Mouse (Mus musculus) thymus, postnatal 25 days (tissue): Measurements from ENCODE around the gene Ralgapb.
A peak's percentile ranks its signal among the peaks of the same experiment; 100 is the strongest.

ENCODE experiments used
- DNase-seq: peaks from one replicate; pipeline ENCODE4 v3.0.0; 2022

Ralgapb gene

DNA sequence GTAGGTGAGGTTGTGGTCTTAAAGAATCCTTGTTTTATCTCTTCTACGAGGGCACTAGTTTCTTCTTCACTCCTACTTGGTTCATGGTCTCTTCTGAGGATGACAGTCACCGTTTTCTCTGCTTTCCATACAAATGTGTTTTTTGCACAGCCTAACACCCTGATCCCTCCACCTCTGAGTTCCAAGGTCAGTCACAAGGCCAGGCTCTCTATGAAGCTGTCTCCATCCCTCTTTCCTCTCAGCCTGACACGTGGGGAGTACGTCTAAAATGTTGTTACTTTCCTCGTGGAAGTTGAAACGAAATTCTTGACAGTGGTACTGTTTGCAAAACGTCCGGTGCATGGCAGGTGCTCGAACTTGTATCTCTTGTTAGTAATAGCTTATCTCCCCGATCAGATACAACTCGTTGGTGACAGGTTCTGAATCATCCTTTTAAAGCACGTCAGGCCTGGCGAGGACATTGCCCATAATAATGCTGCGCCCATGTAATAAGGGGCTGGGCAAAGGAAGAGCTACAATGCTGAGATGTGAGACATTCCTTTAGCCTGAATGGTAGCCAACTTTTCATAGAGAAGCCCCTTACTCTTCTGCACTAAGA is 552 bp upstream of the Ralgapb start:
- DNase-seq, result no peak

DNA sequence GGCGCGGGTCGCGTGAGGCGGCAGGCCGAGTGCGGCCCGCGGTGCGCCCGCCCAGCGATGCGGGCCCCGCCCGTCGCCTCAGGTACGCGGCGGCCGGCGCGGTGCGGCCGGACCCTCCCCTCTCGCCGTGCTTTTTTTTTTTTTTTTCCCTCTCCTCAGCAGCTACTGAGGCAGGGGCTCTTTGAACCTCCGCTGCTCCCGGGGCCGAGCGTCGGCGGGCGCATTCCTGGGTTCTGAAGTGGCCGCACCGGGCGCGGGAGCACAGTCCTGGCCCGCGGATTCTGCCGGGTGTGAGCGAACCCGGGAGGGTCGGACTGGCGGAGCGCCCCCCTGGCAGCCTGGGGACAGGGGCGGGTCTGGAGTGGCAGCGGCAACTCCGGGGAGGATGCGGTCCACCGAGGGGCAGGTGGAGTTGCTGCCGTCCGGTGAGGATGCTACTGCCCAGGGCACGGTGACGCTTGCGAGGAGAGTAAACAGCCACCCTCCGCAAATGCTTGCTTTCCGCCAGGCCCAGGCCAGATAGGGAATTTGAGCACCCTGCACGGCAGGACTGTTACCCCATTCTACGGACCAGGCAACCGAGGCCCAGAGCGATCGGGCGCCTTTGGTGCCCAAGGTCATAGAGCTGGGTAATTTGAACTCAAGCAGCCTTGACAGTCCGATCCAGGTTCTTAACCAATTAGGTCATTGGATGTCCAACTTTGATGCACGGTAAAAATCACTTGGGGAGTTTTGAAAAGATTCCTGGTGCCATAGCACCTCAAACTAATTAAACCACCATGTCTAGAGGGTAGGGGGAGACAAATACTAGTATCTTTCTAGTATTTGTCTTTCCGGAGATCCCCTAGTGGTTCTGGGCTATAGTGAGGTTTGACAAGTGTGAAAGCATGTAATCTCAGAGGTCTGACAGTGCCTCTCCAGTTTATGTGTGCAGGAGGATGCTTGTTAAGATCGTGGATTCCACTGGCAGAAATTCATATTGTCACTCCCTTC is 670 bp downstream of the Ralgapb start:
- DNase-seq, result peak; percentile 43

DNA sequence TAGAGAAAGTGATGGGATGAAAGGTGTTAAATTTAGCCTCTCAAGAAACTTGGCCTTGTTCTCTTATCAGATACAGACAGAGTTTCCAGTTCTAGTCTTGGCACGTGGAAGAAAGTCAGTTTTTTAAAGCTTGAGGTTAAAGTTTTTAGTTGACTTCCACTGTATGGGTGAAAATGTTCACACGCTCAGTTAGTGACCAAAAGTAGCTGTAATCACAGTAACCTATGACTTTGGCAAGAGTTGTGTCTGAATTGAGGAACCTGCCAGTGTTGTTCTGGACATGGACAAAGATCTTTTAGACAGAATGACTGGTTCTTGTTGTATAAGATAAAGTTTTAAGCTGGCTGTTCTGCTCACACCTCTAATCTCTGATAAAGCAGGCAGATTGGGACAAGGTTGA is 3.6 kb downstream of the Ralgapb start:
- DNase-seq, result no peak

DNA sequence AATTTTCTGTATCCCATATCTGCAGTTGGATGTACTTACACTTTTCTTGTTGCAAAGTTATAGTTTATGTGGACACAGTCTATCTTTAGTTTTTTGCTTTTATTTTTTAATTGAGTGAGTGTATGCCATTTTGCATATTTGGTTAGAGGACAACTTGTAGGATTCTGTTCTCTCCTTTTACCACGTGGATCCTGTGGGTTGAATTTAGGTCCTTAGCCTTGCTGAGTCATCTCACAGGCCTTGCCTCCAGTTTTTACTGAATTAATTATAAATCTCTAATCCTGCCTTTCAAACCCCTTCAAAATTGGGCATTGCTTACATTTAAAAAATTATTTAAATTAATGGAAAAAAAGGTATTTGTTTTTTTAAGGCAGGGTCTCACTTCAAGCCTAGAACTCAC is 6.2 kb downstream of the Ralgapb start:
- DNase-seq, result no peak

DNA sequence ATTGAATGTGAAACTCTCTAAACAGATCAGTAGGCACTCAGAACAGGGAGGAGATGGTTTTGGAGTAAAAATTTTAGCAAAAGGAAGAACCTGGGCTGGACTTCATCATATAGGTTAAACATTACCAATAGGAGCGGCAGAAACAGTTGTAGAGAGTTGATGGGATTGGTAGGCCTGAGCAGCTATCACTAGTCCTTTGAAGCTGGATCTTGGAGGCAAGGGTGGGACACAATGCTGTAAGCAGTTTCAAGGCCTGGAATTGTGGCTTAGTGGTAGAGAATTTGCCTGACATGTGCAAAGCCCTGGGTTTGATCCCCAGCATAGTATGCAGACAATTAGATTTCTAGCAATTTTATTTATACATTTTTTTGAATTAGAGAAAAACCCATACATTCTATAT is 9.0 kb downstream of the Ralgapb start:
- no peak for DNase-seq

DNA sequence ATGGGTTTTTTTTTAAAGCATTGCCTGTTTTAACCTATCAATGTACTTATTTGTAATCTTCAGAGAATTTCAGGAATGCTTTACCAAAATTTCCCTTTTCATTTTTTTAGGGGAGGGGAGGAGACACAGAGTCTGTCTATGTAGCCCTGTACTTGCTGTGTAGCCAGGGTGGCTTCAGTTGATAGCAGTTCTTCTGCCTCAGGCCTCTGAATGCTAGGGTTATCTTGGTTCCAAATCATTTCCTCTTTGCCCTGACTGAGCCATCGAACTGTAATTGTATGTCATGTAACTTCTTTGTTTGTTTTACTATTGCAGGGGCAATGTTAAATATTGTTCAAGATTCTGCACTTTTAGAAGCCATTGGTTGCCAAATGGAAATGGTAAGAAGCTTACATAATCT is 36.2 kb downstream of the Ralgapb start:
- no peak for DNase-seq

DNA sequence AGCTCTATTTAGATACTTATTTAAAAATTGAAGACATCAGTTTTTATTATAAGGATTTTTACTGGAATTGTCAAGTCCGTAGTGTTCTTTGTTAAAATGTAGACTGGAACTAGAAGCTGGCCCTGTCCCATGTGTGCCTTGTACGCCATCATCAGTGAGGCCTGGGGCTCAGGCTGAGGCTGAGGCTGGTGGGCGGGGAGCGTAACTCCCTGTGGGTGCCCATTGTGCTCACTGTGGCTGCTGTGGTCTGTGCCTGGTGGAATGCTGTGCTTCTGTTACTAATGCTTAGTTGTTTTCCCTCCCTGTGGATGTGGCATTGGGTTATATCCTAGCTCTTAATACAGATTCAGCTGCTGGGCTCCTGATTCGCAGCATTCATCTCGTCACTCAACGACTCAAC is 40.2 kb downstream of the Ralgapb start:
- DNase-seq, result no peak

DNA sequence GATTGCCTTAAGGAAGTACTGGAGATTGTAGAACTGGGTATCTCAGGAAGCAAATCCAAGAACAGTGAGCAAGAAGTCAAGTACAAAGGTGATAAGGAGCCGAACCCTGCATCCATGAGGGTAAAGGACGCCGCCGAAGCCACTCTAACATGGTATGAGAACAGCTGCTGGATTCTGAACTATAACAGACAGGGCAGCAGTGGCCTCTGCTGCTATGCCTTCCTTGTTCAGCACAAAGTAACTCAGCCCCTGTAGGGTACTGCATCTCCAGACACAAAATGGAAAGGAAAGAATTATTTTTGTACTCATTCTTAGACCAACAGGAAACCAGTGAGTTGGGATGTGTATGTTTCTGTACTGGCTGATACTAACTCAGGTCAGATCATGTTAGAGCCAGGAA is 46.8 kb downstream of the Ralgapb start:
- no peak for DNase-seq

DNA sequence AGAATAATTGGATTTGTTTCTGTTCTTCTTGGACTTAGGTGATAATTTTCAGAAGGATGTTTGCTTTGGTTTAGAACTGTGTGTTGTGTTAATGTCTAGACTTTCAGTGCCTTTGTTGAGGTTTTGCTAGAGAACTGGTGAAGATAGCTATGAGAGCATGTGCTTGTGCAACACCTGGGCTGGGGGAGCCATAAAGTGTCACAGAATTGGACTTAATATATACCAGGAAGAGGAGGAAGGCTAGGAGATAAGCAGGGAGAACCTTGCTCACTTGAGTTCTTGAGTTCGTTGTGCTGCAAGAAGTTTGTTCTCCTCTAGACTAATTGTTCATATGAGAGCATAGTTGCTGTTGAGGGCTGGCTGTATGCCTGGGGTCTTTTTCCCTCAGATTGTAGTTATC is 48.0 kb downstream of the Ralgapb start:
- no peak for DNase-seq

DNA sequence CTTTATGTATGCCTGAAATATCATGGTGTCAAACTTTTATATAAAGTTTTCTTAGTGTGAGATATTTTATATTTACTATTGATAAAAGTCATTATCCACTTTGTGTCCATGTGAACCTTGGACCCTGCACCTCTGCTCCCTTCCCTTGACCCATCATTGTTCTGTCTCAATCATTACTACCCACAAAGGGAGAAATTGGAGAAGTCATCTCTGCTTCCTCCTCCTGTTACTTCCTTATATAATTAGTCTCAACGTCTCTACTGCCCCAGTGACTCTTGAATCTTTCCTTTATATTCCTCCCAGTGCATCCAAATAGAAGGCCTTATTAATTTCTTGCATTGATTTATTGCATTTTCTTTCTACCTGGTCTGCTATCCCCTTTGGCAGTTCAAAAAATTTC is 52.8 kb downstream of the Ralgapb start:
- DNase-seq, result no peak

DNA sequence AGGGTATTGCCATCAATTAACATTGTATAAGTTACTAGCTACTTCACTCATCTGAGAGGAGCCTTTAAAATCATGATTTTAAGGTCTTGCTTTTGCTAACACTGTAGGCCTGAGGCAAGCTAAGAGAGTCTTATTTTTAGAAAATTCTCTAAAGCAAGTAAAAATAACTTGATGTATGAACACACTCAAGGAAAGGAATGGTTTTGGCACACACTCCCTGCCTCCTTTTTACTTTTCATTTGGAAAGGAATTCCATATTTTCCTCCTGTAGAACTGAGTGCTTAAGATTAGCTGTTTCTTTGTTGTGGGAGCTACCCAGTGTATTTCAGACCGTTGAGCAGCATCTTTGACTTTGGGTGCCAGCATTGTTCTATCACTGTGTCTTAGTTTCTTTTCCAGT is 64.5 kb downstream of the Ralgapb start:
- DNase-seq, result no peak

DNA sequence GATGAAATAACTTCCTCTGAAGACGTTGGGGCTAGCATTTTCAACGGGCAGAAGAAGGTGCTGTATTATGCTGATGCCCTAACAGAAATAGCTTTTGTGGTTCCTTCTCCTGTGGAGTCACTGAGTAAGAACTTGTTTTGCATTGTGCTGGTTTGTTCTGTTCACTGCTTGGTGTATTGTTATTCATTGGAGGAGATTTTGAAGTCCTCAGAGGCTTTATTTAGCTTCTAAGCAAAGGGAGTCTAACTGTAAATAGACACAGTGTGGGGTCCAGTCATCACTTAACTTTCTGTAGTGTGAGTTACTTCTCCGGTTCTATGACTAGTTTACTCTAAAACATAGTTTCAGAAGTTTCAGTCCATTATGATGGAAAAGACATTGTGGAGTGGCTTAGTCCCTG is 68.0 kb downstream of the Ralgapb start:
- no peak for DNase-seq

DNA sequence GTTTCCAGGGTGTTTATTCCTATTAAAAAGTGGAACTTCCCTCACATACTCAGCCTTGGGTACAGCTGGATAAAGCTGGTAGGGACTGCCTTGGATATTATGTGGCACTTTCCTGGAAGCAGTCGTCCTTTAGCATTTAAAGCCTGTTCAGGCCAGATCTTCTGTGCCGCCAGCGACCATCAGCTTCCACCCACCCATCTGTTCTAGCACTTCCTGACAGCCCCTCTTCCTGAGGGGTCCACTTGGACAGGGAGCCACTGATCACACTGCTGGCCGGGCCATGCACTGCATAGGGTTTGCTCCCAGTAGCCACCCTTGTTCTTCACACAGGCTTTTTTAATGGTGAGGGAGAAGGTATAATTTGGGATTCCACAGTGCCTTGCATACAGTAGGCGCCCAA is 88.8 kb downstream of the Ralgapb start:
- DNase-seq, result no peak

DNA sequence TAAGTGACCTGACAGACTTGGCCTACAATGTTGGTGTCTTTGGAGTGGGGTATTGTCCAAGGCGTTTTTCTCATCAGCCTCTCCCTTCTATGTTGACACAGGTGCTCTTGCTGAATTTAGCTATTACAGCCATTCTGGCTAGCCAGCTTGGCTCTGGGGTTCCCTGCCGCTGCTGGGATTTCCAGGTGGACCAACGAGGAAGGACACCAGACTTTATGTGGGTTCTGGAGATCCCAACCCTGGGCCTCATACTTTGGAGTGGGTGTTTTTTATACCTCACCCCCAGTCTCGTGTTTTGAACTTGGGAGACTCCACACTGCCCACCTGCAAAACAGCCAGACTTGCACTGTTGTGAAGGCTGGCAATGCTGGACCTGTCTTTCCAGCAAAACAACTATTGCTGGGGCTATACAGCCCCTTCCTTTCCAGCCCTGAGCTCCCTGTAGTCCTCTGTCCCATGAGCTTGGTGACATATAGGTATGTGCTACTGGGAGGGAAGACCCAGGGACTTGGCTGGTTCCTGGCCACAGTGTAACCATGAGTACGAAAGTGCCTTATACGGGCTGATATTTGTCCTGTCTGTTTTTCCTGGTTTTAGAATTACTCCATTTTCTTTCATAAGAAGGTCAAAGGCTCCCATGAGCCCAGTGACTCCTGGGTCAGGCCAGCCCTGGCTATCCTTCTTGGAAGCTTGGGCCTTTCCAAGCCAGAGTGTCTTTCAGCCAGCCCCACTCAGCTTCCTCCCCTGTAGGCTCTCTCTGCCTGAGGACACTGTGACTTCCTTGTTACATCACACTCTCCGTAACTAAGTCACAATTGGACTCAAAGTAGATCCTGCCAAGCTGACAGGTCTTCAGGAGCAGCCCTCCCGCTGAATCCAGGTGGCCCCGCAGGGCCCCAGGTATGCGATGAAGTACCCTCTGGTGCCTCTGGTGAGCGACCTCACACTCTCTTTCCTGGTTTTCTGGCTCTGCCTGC is 92.5 kb downstream of the Ralgapb start, which contains the start of gene Adig:
TSS of gene Adig (plus strand) at position 777 of the 977 bp plus-strand sequence.
- no peak for DNase-seq

DNA sequence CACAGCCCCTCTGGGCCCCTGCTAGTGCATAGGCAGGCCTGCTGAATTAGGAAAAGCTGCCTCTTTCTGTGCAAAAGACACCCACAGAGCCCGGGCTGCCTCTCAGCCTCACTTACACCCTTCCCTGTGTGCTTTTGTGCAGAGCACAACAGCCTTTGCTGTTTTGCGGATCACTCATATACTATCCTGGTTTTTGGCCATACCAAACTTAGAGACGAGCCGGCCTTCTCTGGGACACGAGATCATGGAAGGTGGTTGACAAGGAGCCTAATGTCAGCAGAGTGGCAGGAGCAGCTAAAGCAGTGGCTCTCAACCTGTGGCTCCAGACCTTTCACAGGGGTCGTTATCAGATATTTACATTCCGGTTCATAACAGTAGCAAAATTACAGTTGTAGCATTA is 93.6 kb downstream of the Ralgapb start:
- no peak for DNase-seq

DNA sequence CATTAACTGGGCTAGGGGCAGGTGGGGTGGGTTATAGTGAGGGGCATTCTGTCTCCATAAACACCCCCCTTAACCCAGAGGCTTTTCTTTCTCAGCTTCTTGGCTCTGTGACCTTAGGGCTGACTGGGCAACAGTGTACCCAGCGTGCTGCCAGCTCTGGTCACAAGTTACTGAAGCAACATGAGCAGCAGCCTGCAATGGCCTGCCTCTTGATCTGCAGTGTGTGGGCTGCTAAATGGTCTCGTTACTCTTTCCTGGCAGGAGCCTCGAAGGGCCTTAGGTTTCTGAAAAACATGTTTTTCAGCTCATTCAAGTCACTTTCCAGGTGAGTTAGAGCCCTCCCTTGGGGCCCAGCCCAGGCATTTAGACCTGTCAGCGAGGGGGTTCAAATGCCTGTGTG is 94.0 kb downstream of the Ralgapb start:
- no peak for DNase-seq

DNA sequence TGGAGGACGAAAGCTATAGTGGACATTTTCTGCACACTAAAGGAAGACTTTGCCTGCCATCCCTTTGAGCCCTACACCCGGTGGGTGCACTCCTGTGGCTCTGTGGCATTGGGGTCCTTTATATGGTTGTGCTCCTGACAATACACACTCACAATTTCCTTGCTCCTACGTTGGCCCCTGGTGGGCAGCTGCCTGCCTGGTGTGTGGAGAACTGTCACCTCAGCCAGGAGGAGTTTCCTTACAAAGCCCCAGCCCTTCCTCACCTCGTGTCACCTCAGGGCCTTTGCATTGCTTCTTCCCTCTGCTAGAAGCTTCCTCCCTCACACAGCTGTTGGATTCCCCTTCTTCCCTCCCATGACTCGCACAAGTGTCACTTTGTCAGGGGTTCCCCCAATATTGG is 96.8 kb downstream of the Ralgapb start:
- no peak for DNase-seq

DNA sequence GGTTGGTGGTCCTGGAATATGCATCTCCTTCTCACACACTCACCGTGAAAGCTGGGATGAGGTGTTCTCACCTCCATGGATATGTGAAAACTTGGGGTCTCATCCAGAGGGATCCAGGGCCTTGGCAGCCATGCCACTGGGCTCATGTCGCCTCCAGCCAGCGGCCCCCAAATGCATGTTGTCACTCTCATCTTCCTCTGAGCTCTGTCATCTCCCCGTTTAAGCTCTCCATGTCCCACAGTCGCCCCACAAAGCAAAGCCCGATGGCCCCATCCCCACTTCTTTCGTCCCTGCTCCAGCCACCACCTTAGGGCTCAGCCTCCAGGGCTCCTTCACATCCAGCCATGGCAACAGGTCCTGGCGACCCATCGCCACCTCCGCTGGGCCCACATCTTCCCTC is 97.4 kb downstream of the Ralgapb start:
- no peak for DNase-seq

DNA sequence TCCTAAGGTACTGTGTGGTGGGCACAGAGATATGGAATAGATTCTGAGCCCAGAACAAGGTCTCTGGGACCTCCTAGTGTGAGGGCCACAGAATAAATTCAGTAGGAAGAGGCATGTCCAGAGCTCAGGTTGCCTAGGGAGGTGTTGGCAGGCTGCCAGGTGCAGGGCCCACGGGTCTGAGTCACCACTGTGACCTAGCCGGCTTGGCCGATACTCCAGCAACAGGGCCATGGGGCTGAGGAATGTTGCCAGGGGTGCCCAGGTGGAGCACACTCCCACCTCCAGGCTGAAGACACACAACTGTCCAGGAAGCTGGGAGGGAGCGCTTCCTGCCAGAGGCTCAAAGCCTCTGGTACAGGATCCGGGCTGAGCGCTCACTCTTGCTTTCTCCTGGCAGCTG is 101.0 kb downstream of the Ralgapb start:
- no peak for DNase-seq

DNA sequence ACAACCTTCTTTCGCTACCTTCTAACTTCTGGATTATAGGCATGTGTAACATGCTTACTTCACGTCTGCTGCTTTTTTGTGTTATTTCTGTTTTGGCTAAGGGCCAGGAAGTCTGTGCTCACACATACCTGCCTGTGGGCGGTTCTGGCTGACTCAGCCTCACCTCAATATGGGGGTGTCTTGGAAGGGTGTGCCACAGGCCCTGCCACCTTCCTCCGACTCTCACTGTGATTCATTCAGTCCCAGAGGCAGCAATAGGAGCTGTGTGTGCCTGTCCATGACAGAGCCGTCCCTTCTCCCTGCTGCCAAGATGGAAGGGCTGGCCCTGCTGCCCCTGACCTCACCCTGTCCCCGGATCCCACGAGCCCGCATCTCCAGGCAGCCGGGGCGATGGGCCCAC is 102.9 kb downstream of the Ralgapb start, which contains the start of gene Arhgap40:
TSS of gene Arhgap40 (plus strand) at position 269 of the 400 bp plus-strand sequence.
- DNase-seq, result no peak

DNA sequence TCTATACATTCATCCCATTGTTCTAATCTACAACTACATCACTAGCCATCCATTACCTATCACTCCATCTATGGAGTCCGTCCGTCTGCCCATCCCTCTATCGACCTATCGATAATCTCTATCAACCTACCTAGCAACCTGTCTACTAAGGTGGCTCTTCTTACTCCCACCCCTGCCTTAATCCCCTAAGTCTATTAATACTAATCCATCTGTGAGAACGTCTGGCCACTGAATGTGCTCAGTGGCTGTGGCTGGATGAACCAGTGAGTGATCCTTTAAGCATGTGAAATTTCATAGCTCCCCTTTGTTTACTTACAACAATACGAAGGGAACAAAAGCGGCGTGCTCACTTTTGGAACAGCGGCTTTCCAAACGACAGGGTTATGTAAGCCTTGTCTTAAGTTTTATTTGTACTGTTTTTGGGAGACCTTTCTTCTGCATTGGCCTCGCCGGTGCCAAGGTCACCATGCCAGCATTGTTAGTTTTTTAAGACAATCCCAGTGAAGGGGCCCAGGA is 104.2 kb downstream of the Ralgapb start:
- no peak for DNase-seq

DNA sequence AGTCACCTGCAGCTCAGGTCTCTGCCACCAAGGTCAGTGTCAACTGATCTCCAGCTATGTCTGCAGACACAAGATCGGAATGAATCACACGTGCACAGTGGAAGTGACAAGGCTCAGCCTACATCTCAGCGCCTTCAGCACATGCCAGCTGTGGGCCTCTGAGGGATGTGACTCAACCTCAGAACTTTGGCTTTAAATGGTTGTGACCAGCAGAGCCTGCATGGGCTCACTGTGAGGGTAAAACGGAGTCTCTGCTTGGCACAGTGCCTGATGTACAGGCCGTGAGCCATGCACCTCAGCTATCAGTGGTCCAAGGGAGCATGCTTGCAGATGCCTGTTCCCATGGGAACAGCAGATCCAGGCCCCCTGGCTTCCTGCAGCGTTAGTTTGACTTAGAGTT is 108.9 kb downstream of the Ralgapb start:
- no peak for DNase-seq

DNA sequence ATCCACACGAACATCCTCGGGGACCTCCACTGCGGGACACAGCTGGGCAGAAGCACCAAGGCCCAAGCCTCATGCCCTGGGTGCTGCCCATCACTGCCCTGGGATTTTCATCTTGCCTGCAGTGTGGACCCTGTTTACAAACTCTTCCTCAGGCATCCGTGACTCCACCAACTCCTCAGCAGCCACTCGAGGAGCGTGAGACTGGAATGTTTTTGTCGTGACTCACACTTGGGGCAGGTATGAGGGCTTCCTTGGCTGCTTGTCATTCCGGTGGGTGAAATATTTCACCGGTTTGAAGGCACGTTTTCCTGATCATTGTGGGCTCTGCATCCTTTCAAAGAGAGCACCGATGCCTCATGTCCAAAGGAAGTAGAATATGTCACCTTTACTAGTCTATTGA is 109.4 kb downstream of the Ralgapb start:
- DNase-seq, result no peak
